Mouse (Mus musculus) MEL (cell line): Measurements from ENCODE around the gene Stk35. TPM values are rescaled to one million over a fixed set of nuclear protein-coding genes. Genes with fewer than 3 reads are reported as not detected.

Experiments used
- DNase-seq: peaks from one replicate; pipeline ENCODE4 v3.0.0; 2011; ENCODE audit warnings: low read depth, low spot score
- H3K27ac ChIP-seq: 2 replicates; pipeline ENCODE4 v1.5.1; 2012; ENCODE audit warnings: low read depth, mild to moderate bottlenecking, control low read depth, low read length, moderate library complexity; ENCODE audit not compliant: control insufficient read depth
- H3K27me3 ChIP-seq, 2 experiments: fragments of 150-350 bp in 1 of 2; sonication (generic) in 1 of 2; 2 replicates each; pipeline ENCODE4 v1.6.1; 2012; ENCODE audit warnings: low read length in 2 of 2, mild to moderate bottlenecking in 2 of 2, improper control_type of control experiment in 1 of 2, moderate library complexity in 1 of 2; ENCODE audit not compliant: insufficient read depth in 2 of 2, control insufficient read depth in 1 of 2
- H3K36me3 ChIP-seq, 2 experiments: 2 replicates each; pipeline ENCODE4 v1.6.1; 2012 to 2014; ENCODE audit warnings: low read length in 2 of 2, improper control_type of control experiment in 1 of 2, inconsistent platforms in 1 of 2, mild to moderate bottlenecking in 1 of 2; ENCODE audit not compliant: insufficient read depth in 2 of 2, control insufficient read depth in 1 of 2
- H3K4me1 ChIP-seq, 2 experiments: fragments of 150-350 bp in 1 of 2; sonication (generic) in 1 of 2; 2 replicates each; pipeline ENCODE4 v1.6.1; 2012; ENCODE audit warnings: low read length in 2 of 2, improper control_type of control experiment in 1 of 2, mild to moderate bottlenecking in 1 of 2; ENCODE audit not compliant: insufficient read depth in 2 of 2, control insufficient read depth in 1 of 2
- H3K4me3 ChIP-seq, 2 experiments: fragments of 150-350 bp in 1 of 2; sonication (generic) in 1 of 2; 2 replicates each; pipeline ENCODE4 v1.5.1; 2012; ENCODE audit warnings: low read depth in 2 of 2, low read length in 2 of 2, mild to moderate bottlenecking in 2 of 2, moderate library complexity in 2 of 2, control low read depth in 1 of 2, improper control_type of control experiment in 1 of 2; ENCODE audit not compliant: control insufficient read depth in 1 of 2, insufficient read depth in 1 of 2
- H3K79me2 ChIP-seq: 2 replicates; pipeline ENCODE4 v1.6.1; 2012; ENCODE audit warnings: mild to moderate bottlenecking, low read length, moderate library complexity; ENCODE audit not compliant: control insufficient read depth, poor library complexity, insufficient read depth
- H3K9ac ChIP-seq: 2 replicates; pipeline ENCODE4 v1.6.1; 2012; ENCODE audit warnings: low read depth, mild to moderate bottlenecking, control low read depth, low read length, moderate library complexity; ENCODE audit not compliant: control insufficient read depth, poor library complexity, severe bottlenecking
- H3K9me3 ChIP-seq: fragments of 150-350 bp; sonication (generic); replicated peaks from 2 replicates; pipeline ENCODE4 v1.6.1; 2012; ENCODE audit warnings: mild to moderate bottlenecking, low read length, improper control_type of control experiment, moderate library complexity; ENCODE audit not compliant: insufficient read depth
- CHD1 ChIP-seq: IDR thresholded peaks from 2 replicates; pipeline ENCODE4 v1.6.1; 2012; ENCODE audit warnings: low read depth, mild to moderate bottlenecking, inconsistent platforms, low read length, improper control_type of control experiment
- CHD2 ChIP-seq: IDR thresholded peaks from 2 replicates; pipeline ENCODE4 v1.6.1; 2011; ENCODE audit warnings: low read length, improper control_type of control experiment
- GABPA ChIP-seq: IDR thresholded peaks from 2 replicates; pipeline ENCODE4 v1.6.1; 2012; ENCODE audit warnings: low read depth, mild to moderate bottlenecking, inconsistent platforms, low read length, improper control_type of control experiment, moderate library complexity
- MAX ChIP-seq: IDR thresholded peaks from 2 replicates; pipeline ENCODE4 v1.6.1; 2011; ENCODE audit warnings: low read length, improper control_type of control experiment
- MAZ ChIP-seq: IDR thresholded peaks from 2 replicates; pipeline ENCODE4 v1.6.1; 2012; ENCODE audit warnings: low read depth, mild to moderate bottlenecking, inconsistent platforms, low read length, improper control_type of control experiment
- MXI1 ChIP-seq: IDR thresholded peaks from 2 replicates; pipeline ENCODE4 v1.6.1; 2011; ENCODE audit warnings: mild to moderate bottlenecking, low read depth, low read length, improper control_type of control experiment
- MYB ChIP-seq: IDR thresholded peaks from 2 replicates; pipeline ENCODE4 v1.6.1; 2011; ENCODE audit warnings: mild to moderate bottlenecking, low read depth, low read length, improper control_type of control experiment
- NELFE ChIP-seq: IDR thresholded peaks from 2 replicates; pipeline ENCODE4 v1.6.1; 2011; ENCODE audit warnings: low read depth, low read length, improper control_type of control experiment
- POLR2A ChIP-seq, 2 experiments: IDR thresholded peaks; 2 replicates each; pipeline ENCODE4 v1.6.1; 2011 to 2012; ENCODE audit warnings: low read length in 2 of 2, mild to moderate bottlenecking in 2 of 2, control low read depth in 1 of 2, improper control_type of control experiment in 1 of 2, low read depth in 1 of 2, moderate library complexity in 1 of 2; ENCODE audit not compliant: control insufficient read depth in 1 of 2, insufficient read depth in 1 of 2, poor library complexity in 1 of 2
- POLR2AphosphoS2 ChIP-seq: IDR thresholded peaks from 2 replicates; pipeline ENCODE4 v1.6.1; 2011; ENCODE audit warnings: low read length, improper control_type of control experiment
- POLR2AphosphoS5 ChIP-seq: IDR thresholded peaks from 2 replicates; pipeline ENCODE4 v1.6.1; 2012; ENCODE audit warnings: low read depth, borderline replicate concordance, mild to moderate bottlenecking, inconsistent platforms, low read length, moderate library complexity, mixed read lengths
- RCOR1 ChIP-seq: IDR thresholded peaks from 2 replicates; pipeline ENCODE4 v1.6.1; 2012; ENCODE audit warnings: low read depth, mild to moderate bottlenecking, inconsistent platforms, low read length, improper control_type of control experiment
- SIN3A ChIP-seq: IDR thresholded peaks from 2 replicates; pipeline ENCODE4 v1.6.1; 2012; ENCODE audit warnings: low read length, improper control_type of control experiment, inconsistent platforms
- TAL1 ChIP-seq: IDR thresholded peaks from 2 replicates; pipeline ENCODE4 v1.6.1; 2012; ENCODE audit warnings: mild to moderate bottlenecking, inconsistent platforms, low read length, moderate library complexity, mixed read lengths
- TCF12 ChIP-seq: IDR thresholded peaks from 2 replicates; pipeline ENCODE4 v1.6.1; 2014; ENCODE audit warnings: low read depth, mild to moderate bottlenecking, inconsistent platforms, low read length, improper control_type of control experiment, moderate library complexity
- UBTF ChIP-seq: IDR thresholded peaks from 2 replicates; pipeline ENCODE4 v1.6.1; 2012; ENCODE audit warnings: low read depth, mild to moderate bottlenecking, inconsistent platforms, low read length, improper control_type of control experiment, moderate library complexity, borderline replicate concordance; ENCODE audit not compliant: insufficient read depth
- ZC3H11A ChIP-seq: IDR thresholded peaks from 2 replicates; pipeline ENCODE4 v1.6.1; 2012; ENCODE audit warnings: low read depth, mild to moderate bottlenecking, inconsistent platforms, low read length, improper control_type of control experiment
- ZMIZ1 ChIP-seq: IDR thresholded peaks from 2 replicates; pipeline ENCODE4 v1.6.1; 2012; ENCODE audit warnings: low read depth, mild to moderate bottlenecking, inconsistent platforms, low read length, improper control_type of control experiment, moderate library complexity
- ZNF384 ChIP-seq: IDR thresholded peaks from 2 replicates; pipeline ENCODE4 v1.6.1; 2012; ENCODE audit warnings: low read depth, mild to moderate bottlenecking, inconsistent platforms, low read length, improper control_type of control experiment
- polyA plus RNA-seq, 2 experiments: library from polyadenylated mRNA; stranded (reverse) in 1 of 2; unstranded in 1 of 2; fragments of >175 nt in 1 of 2; fragments of >200 nt in 1 of 2; gene quantifications; 2 replicates each; pipeline versions ENCODE4 v1.2.1 to v1.2.4; 2012; ENCODE audit warnings: low replicate concordance in 2 of 2, low read depth in 1 of 2; ENCODE audit not compliant: insufficient read length in 2 of 2, insufficient read depth in 1 of 2, missing spikeins in 1 of 2
- total RNA-seq: library from RNA; depleted of rRNA; stranded (reverse); fragments of 300-350 nt; gene quantifications from 2 replicates; pipeline ENCODE4 v1.2.3, GENCODE M21; 2012

The Stk35 gene
- total and polyA plus RNA-seq, 3 experiments: 7.6 to 28.6 (median 26.6) TPM

DNA sequence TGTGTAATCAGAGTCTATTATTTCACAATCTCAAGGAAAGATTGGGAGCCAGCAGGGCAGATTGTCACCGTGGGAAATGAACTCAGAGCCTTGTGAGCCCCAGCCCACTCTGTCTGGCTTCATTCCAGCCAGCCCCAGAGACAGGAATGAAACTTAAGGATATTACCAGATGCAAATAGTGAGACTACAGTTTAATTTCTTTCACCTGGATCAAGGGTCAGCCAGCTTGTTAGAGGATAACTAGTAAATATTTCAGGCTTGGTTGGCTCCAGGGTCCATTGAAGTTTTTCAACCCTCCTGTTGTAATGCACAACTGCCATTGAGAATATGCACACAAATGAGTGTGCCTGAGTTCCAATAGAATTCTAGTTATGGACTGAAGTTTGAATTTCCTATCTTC lies 36.6 kb downstream of the Stk35 start:
- no peaks in the 10 kb centered on the region for H3K27me3 ChIP-seq
- H3K9me3 ChIP-seq: no peaks in the 10 kb centered on the region
- no peak overlapping the region for H3K27ac ChIP-seq
- H3K36me3 ChIP-seq: no peaks in the 10 kb centered on the region
- no peak overlapping the region for H3K9ac ChIP-seq
- no peak overlapping the region for H3K4me3 ChIP-seq
- no peak for DNase-seq
- H3K79me2 ChIP-seq: no peaks in the 10 kb centered on the region
- no peak for TF ChIP-seq POLR2AphosphoS5
- no peak for TF ChIP-seq RCOR1
- TF ChIP-seq POLR2AphosphoS2: no peak
- TF ChIP-seq ZC3H11A: no peak
- no peak for TF ChIP-seq SIN3A
- TF ChIP-seq MAX: no peak
- no peak for TF ChIP-seq NELFE
- no peak for TF ChIP-seq TCF12
- no peaks in the 10 kb centered on the region for H3K4me1 ChIP-seq

- Histone ChIP-seq H3K4me3 (no peak overlapping the region), H3K36me3 (no peaks in the 10 kb centered on the region), H3K9me3 (no peaks in the 10 kb centered on the region), H3K79me2 (no peaks in the 10 kb centered on the region), H3K27ac (no peak overlapping the region), H3K4me1 (no peaks in the 10 kb centered on the region), H3K9ac (no peak overlapping the region), H3K27me3 (no peaks in the 10 kb centered on the region)
- TF ChIP-seq ZNF384 (no peak), CHD2 (no peak), POLR2A (IDR thresholded peaks at IDR 0.05; ENCODE audit: control insufficient read depth in 1 of 2, insufficient read depth in 1 of 2, low read depth in 1 of 2, low read length in 2 of 2, poor library complexity in 1 of 2) (no peak), CHD1 (no peak), MXI1 (no peak), ZMIZ1 (no peak), MAZ (no peak), UBTF (no peak), MYB (no peak), GABPA (no peak), TAL1 (no peak)
- DNase-seq: no peak
Measured at GRCm38 (mm10) chr2:129838321-129838720, 38.0 kb downstream of the Stk35 start.
